Mouse (Mus musculus): ENCODE measurements around the gene Bcl2l11.

The Bcl2l11 gene

GRCm38 (mm10) chr2:128211022-128211880 is 85.4 kb downstream of the Bcl2l11 start:
- DNase-seq (ENCODE audit: low spot score), result no peak

GRCm38 (mm10) chr2:128211881-128212209 is 86.0 kb downstream of the Bcl2l11 start:
- DNase-seq (ENCODE audit: low spot score), result no peak
